Mouse (Mus musculus) intestine, postnatal 0 days (tissue): ENCODE measurements around the gene Cdkl1. TPM values are rescaled to one million over a fixed set of nuclear protein-coding genes. Genes with fewer than 3 reads are reported as not detected.

Source experiments
- ATAC-seq: fragments of 200-750 bp; cut with Nextera tagmentation; 2 replicates; pipeline ENCODE4 v1.8.0; 2017; ENCODE audit warnings: mild to moderate bottlenecking, moderate TSS enrichment, moderate library complexity
- H3K27ac ChIP-seq: fragments of 300-500 bp; sonication (generic); 2 replicates; pipeline ENCODE4 v1.5.1; 2014; ENCODE audit warnings: mild to moderate bottlenecking, low read depth, low read length, moderate library complexity
- H3K27me3 ChIP-seq: fragments of 300-500 bp; sonication (generic); replicated peaks from 2 replicates; pipeline ENCODE4 v1.6.1; 2014; ENCODE audit warnings: low read length, mixed read lengths; ENCODE audit not compliant: control insufficient read depth, insufficient read depth
- H3K36me3 ChIP-seq: fragments of 300-500 bp; sonication (generic); 2 replicates; pipeline ENCODE4 v1.6.1; 2014; ENCODE audit warnings: mild to moderate bottlenecking, moderate library complexity; ENCODE audit not compliant: control insufficient read depth, insufficient read depth
- H3K4me1 ChIP-seq: fragments of 300-500 bp; sonication (generic); replicated peaks from 2 replicates; pipeline ENCODE4 v1.6.1; 2014; ENCODE audit warnings: antibody characterized with exemption, low read length, mixed read lengths; ENCODE audit not compliant: control insufficient read depth, insufficient read depth
- H3K4me2 ChIP-seq: fragments of 300-500 bp; sonication (generic); replicated peaks from 2 replicates; pipeline ENCODE4 v1.6.1; 2014; ENCODE audit warnings: low read depth, mild to moderate bottlenecking, moderate library complexity
- H3K4me3 ChIP-seq: fragments of 300-500 bp; sonication (generic); 2 replicates; pipeline ENCODE4 v1.5.1; 2014; ENCODE audit warnings: low read depth, low read length
- H3K9ac ChIP-seq: fragments of 300-500 bp; sonication (generic); 2 replicates; pipeline ENCODE4 v1.6.1; 2014; ENCODE audit warnings: mild to moderate bottlenecking, low read depth, low read length
- H3K9me3 ChIP-seq: fragments of 300-500 bp; sonication (generic); 2 replicates; pipeline ENCODE4 v1.6.1; 2016; ENCODE audit warnings: mixed run types; ENCODE audit not compliant: control insufficient read depth
- CTCF ChIP-seq: sonication (generic); IDR thresholded peaks from 2 replicates; pipeline ENCODE4 v1.5.1; 2016; ENCODE audit warnings: low read depth, mild to moderate bottlenecking, control low read depth, antibody characterized with exemption, moderate library complexity
- WGBS: fragments of 180-500 bp; shearing (Covaris S2); extraction: QIAGEN DNeasy Blood & Tissue Kit; methylation state at CpG from one replicate; pipeline ENCODE4 v1.1.7; 2014; 5-methylcytosine and 5-hydroxymethylcytosine counted together
- polyA plus RNA-seq: library from polyadenylated mRNA; unstranded; fragments of >200 nt; fragmentation: Nextera tagmentation; extraction: Ambion mirVana; gene quantifications from 2 replicates; pipeline ENCODE4 v1.2.1, GENCODE M21; 2015

The Cdkl1 gene
- polyA plus RNA-seq, 1 experiment from 2014 or later: 1.5 TPM

GRCm38 (mm10) chr12:69824881-69825597 lies 34.0 kb upstream of the Cdkl1 start:
- ATAC-seq: no peak
- Histone ChIP-seq H3K36me3 (peaks cover 58% of the 10 kb centered on the region), H3K4me3 (no peak overlapping the region), H3K4me2 (no peak overlapping the region), H3K9me3 (no peaks in the 10 kb centered on the region), H3K9ac (no peak overlapping the region), H3K4me1 (no peaks in the 10 kb centered on the region), H3K27me3 (no peaks in the 10 kb centered on the region), H3K27ac (no peak overlapping the region)
- WGBS: 89% methylated on average over 9 of the region's 9 CpGs
- no peak for TF ChIP-seq CTCF

- Histone ChIP-seq H3K4me3 (no peak overlapping the region), H3K27me3 (no peaks in the 10 kb centered on the region), H3K9ac (no peak overlapping the region), H3K36me3 (peaks cover 40% of the 10 kb centered on the region), H3K9me3 (no peaks in the 10 kb centered on the region), H3K27ac (no peak overlapping the region), H3K4me2 (no peak overlapping the region), H3K4me1 (no peaks in the 10 kb centered on the region)
- no peak for TF ChIP-seq CTCF
- 20% methylated on average over 6 of the region's 6 CpGs for WGBS
- no peak for ATAC-seq
Measured at GRCm38 (mm10) chr12:69814272-69814671, 23.2 kb upstream of the Cdkl1 start.

GRCm38 (mm10) chr12:69813596-69813995 lies 22.5 kb upstream of the Cdkl1 start:
- Histone ChIP-seq H3K4me3 (no peak overlapping the region), H3K27ac (no peak overlapping the region; the same call in 1 of the 2 replicates), H3K9me3 (no peaks in the 10 kb centered on the region), H3K27me3 (no peaks in the 10 kb centered on the region), H3K9ac (no peak overlapping the region), H3K4me1 (no peaks in the 10 kb centered on the region), H3K36me3 (peaks cover 45% of the 10 kb centered on the region), H3K4me2 (no peak overlapping the region)
- no peak for TF ChIP-seq CTCF
- 88% methylated on average over 2 of the region's 2 CpGs for WGBS
- ATAC-seq: no peak

- H3K27ac ChIP-seq: no peak overlapping the region; the same call in 1 of the 2 replicates
- WGBS: 56% methylated on average over 3 of the region's 3 CpGs
- H3K4me2 ChIP-seq: no peak overlapping the region
- H3K9me3 ChIP-seq: no peaks in the 10 kb centered on the region
- H3K9ac ChIP-seq: no peak overlapping the region
- H3K27me3 ChIP-seq: no peaks in the 10 kb centered on the region
- H3K4me3 ChIP-seq: no peak overlapping the region
- H3K4me1 ChIP-seq: no peaks in the 10 kb centered on the region
- H3K36me3 ChIP-seq: peaks cover 40% of the 10 kb centered on the region
- no peak for ATAC-seq
- TF ChIP-seq CTCF: no peak
Measured at GRCm38 (mm10) chr12:69812986-69813385, 21.9 kb upstream of the Cdkl1 start.

- Histone ChIP-seq H3K27me3 (no peaks in the 10 kb centered on the region), H3K9ac (no peak overlapping the region), H3K27ac (no peak overlapping the region), H3K36me3 (peaks cover 39% of the 10 kb centered on the region), H3K9me3 (no peaks in the 10 kb centered on the region), H3K4me2 (no peak overlapping the region), H3K4me1 (no peaks in the 10 kb centered on the region), H3K4me3 (no peak overlapping the region)
- 56% methylated on average over 1 of the region's 1 CpGs for WGBS
- no peak for ATAC-seq
- TF ChIP-seq CTCF: no peak
Measured at GRCm38 (mm10) chr12:69811976-69812375, 20.9 kb upstream of the Cdkl1 start.

- 79% methylated on average over 3 of the region's 3 CpGs for WGBS
Measured at GRCm38 (mm10) chr12:69809439-69809838, 18.4 kb upstream of the Cdkl1 start.

More at GRCm38 (mm10) chr12:69809439-69809838, 18.4 kb upstream of the Cdkl1 start:
- Histone ChIP-seq H3K4me3 (no peak overlapping the region), H3K27ac (no peak overlapping the region), H3K9ac (no peak overlapping the region), H3K4me1 (no peaks in the 10 kb centered on the region), H3K27me3 (no peaks in the 10 kb centered on the region), H3K36me3 (peaks cover 33% of the 10 kb centered on the region), H3K4me2 (no peak overlapping the region), H3K9me3 (no peaks in the 10 kb centered on the region)
- ATAC-seq: no peak
- TF ChIP-seq CTCF: no peak
